Mouse (Mus musculus): ENCODE data around the gene Eif4g2. TPM values are rescaled to one million over a fixed set of nuclear protein-coding genes. Genes with fewer than 3 reads are reported as not detected.

The Eif4g2 gene
- polyA plus RNA-seq, 1 experiment from 2014 or later: 673 TPM

DNA sequence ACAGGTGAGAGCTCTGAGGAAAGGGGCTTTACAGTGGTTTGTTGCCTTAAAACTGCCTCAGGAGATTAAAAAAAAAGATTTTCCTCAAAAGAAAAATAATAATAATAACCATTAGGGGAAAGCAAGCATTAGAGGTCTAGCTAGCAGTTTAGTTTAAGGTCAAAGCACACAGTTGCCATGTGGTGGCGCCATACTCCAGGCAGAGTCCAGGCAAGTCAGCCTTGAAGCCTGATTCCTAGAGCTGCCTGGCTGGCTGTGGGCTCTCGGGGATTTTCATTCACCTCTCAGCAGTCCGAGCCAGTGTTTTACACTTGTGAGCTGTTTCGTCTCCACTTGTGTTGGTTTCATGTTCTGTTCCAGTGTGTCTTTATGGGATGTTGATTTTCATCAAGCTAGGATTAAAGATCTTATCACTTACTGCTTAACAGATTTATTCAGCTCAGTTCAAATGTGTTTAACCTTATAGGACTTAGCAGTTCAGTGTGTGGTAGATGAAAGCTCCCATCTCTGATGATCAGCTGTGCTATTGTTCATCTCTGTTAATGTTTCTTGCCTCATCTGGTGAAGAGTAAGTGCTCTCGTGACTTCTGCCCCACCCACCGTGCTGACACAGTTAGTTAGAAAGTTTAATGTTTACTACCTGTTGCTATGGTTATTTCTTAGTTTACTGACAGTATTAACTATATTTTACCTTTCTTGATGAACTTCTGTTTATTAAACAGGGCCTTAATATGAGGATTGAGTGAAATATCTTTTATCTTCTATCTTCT is 33.0 kb downstream of the Eif4g2 start:
- no peaks in the 10 kb centered on the region for H3K79me2 ChIP-seq (ENCODE audit: inconsistent target)
- H3K36me3 ChIP-seq (ENCODE audit: inconsistent target): peaks cover 65% of the 10 kb centered on the region
- no peak overlapping the region for H3K4me3 ChIP-seq (ENCODE audit: inconsistent target)
- H3K27ac ChIP-seq: no peak overlapping the region
- WGBS (ENCODE audit: missing documents): 79% methylated on average over 6 of the region's 6 CpGs

DNA sequence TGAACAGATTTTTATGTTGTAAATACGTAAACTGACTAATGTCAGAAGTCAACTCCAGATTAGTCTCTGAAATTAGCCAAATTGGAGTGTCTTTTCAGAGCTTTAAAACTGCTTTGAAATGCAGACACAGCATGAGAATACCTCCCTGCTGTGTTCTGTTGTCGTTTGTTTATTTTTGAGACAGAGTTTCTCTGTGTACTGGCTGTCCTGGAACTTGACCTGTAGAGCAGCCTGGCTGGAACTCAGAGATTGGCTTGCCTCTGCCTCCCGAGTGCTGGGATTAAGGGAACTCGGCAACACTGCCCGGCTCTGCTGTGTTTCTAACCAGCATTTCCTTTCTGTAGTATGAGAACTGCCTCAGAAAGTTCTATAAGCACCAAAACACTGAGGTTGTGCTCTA is 33.9 kb downstream of the Eif4g2 start:
- 89% methylated on average over 5 of the region's 5 CpGs for WGBS (ENCODE audit: missing documents)
- Histone ChIP-seq H3K27ac (no peak overlapping the region), H3K4me3 (ENCODE audit: inconsistent target) (no peak overlapping the region), H3K36me3 (ENCODE audit: inconsistent target) (peaks cover 65% of the 10 kb centered on the region), H3K79me2 (ENCODE audit: inconsistent target) (no peaks in the 10 kb centered on the region)

DNA sequence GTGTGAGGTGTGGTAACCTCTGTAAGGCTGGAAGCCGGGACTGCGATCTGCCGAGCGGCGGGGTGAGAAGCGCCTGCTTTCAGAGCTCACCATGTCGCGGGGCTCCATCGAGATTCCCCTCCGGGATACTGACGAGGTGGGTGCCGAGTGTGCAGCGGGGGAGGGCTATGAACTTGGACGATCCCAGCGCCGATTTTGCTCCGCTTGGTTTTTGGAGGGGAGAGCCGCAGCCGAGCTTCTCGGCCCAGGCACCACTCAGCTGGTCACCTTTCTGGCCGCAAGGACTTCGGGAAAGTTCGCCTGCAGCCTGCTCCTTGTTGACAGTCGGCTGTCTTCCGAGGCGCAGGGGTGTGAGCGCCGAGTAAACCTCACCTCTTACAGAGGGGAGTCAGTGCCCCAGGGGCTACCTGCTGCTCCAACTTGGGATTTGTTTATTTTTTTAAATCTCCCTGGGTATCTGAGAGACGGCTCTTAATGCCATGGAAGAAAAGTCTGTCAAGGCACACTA is 53.7 kb downstream of the Eif4g2 start:
- H3K4me3 ChIP-seq (ENCODE audit: inconsistent target): peak overlapping the region; percentile 97
- 0 out of 2 replicates have a peak, but pooled peaks cover 6% of the 10 kb centered on the region for H3K36me3 ChIP-seq (ENCODE audit: inconsistent target)
- H3K27ac ChIP-seq: peak overlapping the region; percentile 85
- under 1% methylated on average over 27 of the region's 29 CpGs for WGBS (ENCODE audit: missing documents)
- H3K79me2 ChIP-seq (ENCODE audit: inconsistent target): peaks cover 15% of the 10 kb centered on the region; the same call in 1 of the 2 replicates

DNA sequence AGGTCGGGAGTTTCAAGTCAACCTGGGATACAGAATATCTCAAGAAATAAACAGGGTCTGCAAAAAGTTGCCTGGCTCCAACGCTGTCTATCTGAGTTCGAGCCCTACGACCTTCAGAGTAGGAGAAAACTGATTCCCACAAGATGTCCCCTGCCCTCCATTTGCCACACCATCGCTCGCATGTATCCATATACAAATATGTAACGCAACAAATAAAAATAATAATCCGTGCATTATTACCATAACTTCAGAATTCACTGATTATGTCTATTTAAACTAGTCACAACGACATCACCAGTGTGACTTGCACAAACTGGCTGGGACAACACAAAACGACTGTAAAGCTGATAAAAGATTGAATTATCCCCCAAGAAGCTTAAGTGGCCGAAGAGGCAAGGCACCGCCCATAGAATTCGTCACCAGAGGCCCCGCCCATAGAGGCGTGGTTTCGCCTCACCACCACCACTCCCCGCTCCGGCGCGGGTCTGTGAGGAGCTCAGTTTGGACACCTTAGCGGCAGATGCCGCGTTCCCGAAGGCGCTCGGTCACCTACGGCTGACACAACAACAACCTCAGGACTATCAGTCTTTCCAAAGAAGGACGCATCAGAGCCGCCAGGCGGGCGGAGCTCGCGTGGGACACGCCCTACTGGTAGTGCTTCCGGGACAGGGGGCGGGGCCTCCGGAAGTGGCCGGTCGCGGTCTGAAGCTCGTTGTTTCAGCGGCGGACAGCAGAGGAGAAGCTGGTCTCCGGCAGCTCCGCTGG is 54.4 kb downstream of the Eif4g2 start, which contains the start of gene Ctr9:
Gene Ctr9 (plus strand): TSS at position 671 of the 765 bp plus-strand sequence.
- WGBS (ENCODE audit: missing documents): 8% methylated on average over 39 of the region's 45 CpGs
- peaks cover 15% of the 10 kb centered on the region; the same call in 1 of the 2 replicates for H3K79me2 ChIP-seq (ENCODE audit: inconsistent target)
- peak within 1 kb of the TSS; percentile 85 for H3K27ac ChIP-seq
- H3K36me3 ChIP-seq (ENCODE audit: inconsistent target): 0 out of 2 replicates have a peak, but pooled peaks cover 2% of the 10 kb centered on the region
- H3K4me3 ChIP-seq (ENCODE audit: inconsistent target): peak within 1 kb of the TSS; percentile 97

DNA sequence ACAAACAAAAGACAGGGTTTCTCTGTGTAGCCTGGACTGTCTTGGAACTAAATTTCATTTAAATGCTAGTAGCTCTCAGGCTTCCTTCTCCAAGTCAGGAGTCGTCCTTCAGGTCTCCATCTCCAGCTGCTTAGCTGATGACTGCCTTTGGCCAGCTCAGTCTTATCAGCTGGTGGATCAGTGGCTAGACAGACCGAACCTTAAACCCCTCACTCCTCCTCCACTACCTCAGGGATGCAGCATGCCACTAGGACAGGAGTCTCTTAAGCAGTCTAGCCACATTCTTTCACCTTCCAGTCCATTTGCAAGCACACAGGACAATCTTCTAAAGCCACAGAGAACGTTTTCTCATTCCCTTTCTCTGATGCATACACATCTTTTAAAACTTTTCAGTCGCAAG is 57.9 kb downstream of the Eif4g2 start:
- H3K79me2 ChIP-seq (ENCODE audit: inconsistent target): peaks cover 10% of the 10 kb centered on the region; the same call in 1 of the 2 replicates
- no peak overlapping the region for H3K4me3 ChIP-seq (ENCODE audit: inconsistent target)
- no peak overlapping the region for H3K27ac ChIP-seq
- no peaks in the 10 kb centered on the region for H3K36me3 ChIP-seq (ENCODE audit: inconsistent target)
- 85% methylated on average over 4 of the region's 4 CpGs for WGBS (ENCODE audit: missing documents)

GRCm38 (mm10) chr7:111024068-111024594 is 58.7 kb downstream of the Eif4g2 start:
- Histone ChIP-seq H3K36me3 (ENCODE audit: inconsistent target) (no peaks in the 10 kb centered on the region), H3K79me2 (ENCODE audit: inconsistent target) (peaks cover 2% of the 10 kb centered on the region; the same call in 1 of the 2 replicates), H3K4me3 (ENCODE audit: inconsistent target) (no peak overlapping the region), H3K27ac (no peak overlapping the region)
- 34% methylated on average over 8 of the region's 8 CpGs for WGBS (ENCODE audit: missing documents)

DNA sequence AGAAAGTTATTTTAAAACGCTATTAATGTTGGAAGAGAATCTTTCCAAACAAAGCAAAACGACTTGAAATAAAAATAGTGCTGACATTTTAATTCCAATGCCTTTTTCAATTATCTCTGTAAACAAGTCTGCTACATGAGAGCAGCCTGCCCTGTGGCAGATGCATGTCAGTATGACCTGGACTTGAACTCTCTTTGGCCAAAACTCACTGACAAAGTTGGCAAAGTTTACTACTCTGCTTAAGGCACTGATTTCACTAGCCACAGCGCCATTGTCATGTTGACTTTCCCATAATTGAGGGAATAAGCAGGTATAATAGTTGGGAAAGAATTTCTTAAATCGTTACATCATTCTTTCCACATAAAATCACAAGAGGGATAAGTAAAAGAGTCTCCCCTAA is 62.0 kb downstream of the Eif4g2 start:
- Histone ChIP-seq H3K79me2 (ENCODE audit: inconsistent target) (no peaks in the 10 kb centered on the region), H3K36me3 (ENCODE audit: inconsistent target) (no peaks in the 10 kb centered on the region), H3K4me3 (ENCODE audit: inconsistent target) (no peak overlapping the region), H3K27ac (no peak overlapping the region)
- WGBS (ENCODE audit: missing documents): 80% methylated on average over 3 of the region's 4 CpGs

Other genes starting within 250 kb of the Eif4g2 start
- gene Rnf141, start 238.6 kb downstream of the Eif4g2 start, polyA plus RNA-seq (2018): 27.9 to 56.7 TPM (median 33.9 TPM) in 3 replicates
- gene Lyve1, start 219.8 kb downstream of the Eif4g2 start, polyA plus RNA-seq (2018): 0.11 to 0.95 TPM (median 0.12 TPM) in 3 replicates
- 0.04 to 0.43 TPM (median 0.12 TPM) in 3 replicates for gene Mrvi1, start 100.6 kb downstream of the Eif4g2 start, polyA plus RNA-seq (2018)
- gene Ctr9, start 54.1 kb downstream of the Eif4g2 start, polyA plus RNA-seq (2018): 18.6 to 33.3 TPM (median 23.4 TPM) in 3 replicates